Mouse (Mus musculus): ENCODE results near the gene Zfp804b. TPM values are rescaled to one million over a fixed set of nuclear protein-coding genes. Genes with fewer than 3 reads are reported as not detected.
"Not testable (repeated sequence)": the region's sequence is repeated elsewhere in the genome, so short reads cannot be mapped to it uniquely, and the experiment has no call there.

Gene Zfp804b
- total RNA-seq (2021) (under 1 TPM; 0.07 to 0.09 TPM), polyA plus RNA-seq (2012; rRNA removed) (0.02 TPM in 1 of 2 replicates, not detected in the other)
- long read RNA-seq: 0 reads

DNA sequence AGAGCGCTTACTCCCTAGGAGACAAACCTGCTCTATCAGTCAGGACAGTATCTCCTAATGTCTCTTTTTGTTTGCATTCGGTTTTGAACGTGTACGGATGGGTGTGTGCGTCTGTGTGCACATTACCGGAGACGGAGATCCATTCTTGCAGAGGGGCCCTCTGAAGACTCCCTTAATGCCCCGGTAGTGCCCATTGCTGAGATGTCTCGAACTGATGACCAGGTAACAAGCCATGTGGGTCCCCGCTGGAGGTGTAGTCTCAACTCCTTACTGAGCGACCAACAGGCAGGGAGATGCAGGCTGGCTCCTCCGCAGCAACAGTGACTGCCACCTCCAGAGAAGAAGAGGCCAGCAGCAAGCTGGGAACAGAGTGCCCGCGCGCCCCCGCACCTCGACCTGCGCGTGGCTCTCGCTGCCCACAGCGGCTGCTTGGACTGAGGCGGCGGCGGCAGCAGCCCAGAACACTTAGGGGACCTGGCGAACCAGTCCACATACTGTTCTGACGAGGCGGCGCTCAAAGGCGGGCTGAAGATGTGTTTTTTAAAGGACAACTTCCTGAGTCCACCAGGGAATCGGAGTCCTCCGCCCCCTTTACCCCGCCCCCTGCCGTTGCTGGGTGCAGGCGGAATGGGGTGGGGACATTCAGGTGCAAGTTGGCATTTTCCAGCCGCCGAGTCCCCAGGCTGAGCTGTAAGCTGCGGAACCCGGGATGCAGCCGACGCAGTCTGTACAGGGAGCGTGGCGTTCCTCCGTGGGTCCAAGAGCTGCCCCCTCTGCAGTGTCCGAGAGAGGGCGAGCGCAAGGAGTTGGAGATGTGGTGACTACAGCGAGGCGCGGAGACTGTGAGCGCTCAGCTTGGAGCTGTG, at the start of gene Zfp804b:
TSS of gene Zfp804b (minus strand) at position 612 of the 866 bp plus-strand sequence.
- peak; percentile 23 for DNase-seq

DNA sequence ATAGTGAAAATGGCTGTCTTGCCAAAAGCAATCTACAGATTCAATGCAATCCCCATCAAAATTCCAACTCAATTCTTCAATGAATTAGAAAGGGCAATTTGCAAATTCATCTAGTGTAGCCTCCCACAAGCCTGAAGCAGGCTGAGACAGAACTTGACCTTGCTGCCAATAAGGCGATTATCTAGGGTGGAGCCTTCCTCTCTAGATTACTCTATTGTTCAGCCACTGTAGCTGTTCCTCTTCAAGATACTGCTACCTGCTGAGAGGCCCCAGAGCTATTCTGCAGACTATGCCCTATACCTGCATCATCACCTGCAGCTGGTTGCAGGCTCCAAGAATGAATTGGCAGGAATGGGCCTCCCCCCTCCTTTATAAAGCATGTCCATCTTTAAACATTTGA, 20.1 kb upstream of the Zfp804b start:
- not testable (repeated sequence) for DNase-seq

DNA sequence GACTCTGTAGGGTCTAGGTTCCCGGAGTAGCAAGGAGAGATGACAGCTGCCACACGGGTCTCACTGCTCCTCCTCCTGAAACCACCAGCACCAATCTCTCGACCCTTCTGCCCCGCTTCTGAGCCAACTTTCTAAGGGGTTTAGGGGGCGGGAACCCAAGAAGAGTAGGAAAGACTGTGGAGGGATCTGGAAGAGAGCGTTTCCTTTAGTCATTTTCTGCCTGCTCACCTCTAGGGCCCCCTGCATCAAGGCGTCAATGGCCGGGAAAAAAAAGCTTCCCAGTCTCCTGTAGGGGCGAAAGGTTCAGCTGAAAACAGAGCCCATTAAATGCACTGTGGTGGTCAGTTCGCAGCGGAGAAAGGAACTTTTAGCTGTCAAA, 444 bp upstream of the Zfp804b start:
- no peak for DNase-seq

DNA sequence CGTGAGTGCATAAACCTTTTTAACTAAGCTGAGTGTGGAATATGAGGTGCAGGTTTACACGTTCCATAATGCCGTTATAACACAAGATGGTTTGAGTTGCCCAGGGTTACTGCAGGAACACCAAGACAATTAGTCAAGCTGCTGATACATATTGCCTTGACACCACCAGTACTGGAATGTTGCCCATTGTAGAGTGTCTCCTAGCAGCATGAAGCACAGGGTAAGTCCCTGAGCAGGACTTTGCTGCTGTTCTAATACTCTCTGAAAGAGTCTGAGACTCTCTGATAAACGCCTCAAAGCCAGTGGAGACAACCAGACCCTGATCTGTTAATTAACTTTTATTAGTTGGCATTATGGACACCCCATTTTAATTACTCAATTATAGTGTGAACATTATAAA, 19.0 kb downstream of the Zfp804b start:
- no peak for DNase-seq

DNA sequence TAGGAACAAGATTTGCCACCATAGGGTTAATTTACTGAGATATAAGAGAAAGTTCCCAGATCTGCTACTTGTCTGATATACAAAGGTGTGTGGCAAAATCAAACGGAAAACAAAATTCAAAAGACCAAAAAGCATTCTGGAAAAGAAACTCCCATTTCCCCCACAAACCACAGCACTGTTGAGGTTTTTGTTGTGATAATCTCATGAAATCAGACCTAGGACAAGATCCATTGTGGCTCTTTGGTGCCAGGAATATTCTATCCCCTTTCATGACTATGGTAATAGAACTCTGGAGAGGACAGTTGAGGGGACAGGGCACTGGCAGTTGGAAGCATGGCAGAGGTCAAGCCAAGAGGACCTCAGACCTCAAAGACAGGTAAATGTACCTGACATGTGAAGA, 40.7 kb downstream of the Zfp804b start, which contains the start of gene Tex47:
TSS of gene Tex47 (plus strand) at position 301 of the 400 bp plus-strand sequence.
- no peak for DNase-seq

DNA sequence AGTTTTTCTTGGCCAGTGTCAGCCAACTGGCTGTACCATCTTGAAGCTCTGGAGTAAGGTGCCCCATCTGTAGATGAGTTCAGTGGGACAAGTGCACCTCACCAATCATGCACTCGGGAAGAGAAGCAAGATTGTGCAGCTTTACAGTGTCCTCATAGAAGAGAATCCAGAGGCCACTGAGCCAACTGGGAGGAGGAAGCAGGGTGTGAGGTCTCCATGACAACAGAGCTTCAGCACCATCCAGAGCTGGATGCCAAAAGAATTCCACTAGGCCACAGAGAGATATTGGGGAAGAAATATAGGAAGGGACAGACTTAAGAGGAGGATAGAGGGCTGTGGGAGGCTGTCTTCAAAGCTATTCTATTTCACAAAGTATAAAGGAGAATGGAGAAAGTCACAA, 41.6 kb downstream of the Zfp804b start:
- DNase-seq: no peak

GRCm38 (mm10) chr5:7284336-7284735, 60.2 kb downstream of the Zfp804b start:
- DNase-seq: no peak

DNA sequence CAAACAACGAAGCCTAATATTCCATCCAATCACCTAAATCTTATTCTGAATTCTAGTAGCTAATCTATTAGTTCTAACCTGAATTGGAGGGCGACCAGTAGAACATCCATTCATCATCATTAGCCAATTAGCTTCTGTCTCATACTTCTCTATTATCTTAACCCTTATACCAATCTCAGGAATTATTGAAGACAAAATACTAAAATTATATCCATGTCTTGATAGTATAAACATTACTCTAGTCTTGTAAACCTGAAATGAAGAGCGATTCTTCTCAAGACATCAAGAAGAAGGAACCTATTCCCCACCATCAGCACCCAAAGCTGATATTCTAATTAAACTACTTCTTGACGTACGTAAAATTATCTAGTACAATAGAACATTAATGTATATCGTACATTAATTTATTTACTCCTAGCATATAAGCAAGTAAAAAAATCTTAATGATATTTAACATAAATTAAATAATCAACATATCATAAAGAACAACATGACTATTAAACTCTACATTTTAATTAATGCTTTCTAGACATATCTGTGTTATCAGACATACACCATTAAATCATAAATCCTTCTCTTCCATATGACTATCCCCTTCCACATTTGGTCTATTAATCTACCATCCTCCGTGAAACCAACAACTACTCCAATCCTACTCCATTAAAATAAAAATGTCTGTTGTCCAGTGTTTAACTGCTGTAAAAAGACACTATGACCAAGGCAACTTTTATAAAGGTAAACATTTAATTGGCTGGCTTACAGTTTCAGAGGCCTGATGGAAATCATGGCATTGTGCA, 67.7 kb downstream of the Zfp804b start:
- DNase-seq: no peak

- no peak for DNase-seq
Observed at GRCm38 (mm10) chr5:7177589-7177988, 167.0 kb downstream of the Zfp804b start.

- DNase-seq: peak; percentile 4
Observed at GRCm38 (mm10) chr5:7139658-7140057, 204.9 kb downstream of the Zfp804b start.

- no peak for DNase-seq
Observed at GRCm38 (mm10) chr5:7102387-7102786, 242.2 kb downstream of the Zfp804b start.

DNA sequence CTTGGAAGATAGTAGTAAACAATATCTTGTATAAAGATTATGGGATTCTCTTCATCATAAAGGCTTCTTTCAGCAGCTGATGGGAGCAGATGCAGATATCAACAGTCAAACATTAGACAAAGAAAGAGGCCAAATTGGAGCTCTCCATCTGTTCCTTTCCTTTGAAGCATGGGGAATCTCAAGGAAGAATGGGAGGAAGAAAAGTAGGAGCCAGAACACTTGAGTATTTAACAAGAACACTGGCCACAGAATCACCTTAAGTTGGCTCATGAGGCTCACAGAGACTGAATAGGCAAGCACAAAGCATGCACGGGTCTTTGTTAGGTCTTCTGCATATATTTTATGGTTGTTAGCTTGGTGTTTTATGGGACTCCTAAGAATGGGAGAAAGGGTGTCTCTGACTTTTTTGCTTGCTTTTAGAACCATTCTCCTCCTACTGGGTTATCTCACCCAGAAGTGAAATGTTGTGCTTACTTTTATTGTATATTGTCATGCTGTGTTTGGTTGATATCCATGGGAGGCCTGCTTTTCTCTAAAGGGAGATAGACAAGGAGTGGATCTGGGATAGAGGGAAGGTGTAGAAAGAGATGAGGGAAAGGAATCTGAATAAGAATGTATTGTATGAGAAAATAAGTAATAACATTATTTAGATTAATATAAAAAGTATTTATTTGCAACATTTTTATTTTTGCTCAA, 270.5 kb downstream of the Zfp804b start:
- no peak for DNase-seq

- no peak for DNase-seq
Observed at GRCm38 (mm10) chr5:7007468-7007867, 337.1 kb downstream of the Zfp804b start.

DNA sequence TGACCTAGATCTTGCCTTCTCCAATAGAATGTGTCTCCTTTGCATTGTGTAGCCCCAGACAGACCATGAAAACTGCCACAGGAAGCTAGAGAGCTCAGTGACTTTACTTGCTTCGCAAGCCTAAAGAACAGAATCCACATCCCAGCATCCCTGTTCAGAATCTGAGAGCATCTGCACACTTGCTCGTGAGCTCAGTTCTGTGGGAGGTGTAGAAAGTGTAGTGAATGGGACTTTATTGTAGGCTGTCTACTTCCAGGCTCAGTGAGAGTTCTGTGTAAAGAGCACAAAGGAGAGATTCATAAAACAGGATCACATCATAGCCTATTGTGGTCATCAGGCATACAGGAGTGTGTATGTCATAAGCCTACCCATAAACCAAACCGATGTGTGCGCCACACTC, 360.6 kb downstream of the Zfp804b start:
- DNase-seq: no peak

DNA sequence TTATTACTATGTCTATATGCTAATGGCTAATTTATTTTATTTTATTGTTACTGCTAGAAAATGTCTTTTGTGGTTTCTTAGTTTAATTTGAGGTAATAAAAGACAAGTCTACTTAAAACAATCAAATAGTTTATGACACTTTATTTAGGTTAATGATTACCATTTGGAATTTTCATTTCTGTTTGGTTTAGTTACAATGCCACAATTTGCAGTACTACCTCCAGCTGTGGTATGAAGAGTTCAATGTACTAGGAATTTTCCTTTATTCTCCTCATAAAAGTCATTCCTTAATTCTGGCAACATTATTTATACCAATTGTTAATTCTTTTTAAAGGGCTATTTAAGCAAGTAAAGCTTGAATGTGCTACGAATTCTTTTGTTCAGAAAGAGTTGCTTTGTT, 409.7 kb downstream of the Zfp804b start:
- no peak for DNase-seq

DNA sequence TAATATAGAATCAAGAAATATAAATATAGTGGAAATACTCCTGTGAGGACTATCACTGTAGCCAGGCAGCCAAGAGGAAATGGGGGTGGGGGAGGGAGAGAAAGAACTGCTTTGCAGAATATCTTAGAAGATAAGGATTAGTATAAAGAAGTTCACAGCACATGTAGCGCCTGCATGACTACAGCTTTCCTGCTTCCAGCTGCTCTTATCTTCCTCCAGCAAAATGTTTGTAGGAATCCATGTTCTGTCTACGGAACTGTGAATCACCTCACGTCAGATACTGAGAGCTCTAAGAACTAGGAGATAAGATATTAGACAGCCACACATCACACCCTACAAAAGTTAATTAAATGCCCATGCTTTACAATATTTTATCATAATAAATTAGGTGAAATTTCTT, 433.3 kb downstream of the Zfp804b start:
- DNase-seq: no peak

DNA sequence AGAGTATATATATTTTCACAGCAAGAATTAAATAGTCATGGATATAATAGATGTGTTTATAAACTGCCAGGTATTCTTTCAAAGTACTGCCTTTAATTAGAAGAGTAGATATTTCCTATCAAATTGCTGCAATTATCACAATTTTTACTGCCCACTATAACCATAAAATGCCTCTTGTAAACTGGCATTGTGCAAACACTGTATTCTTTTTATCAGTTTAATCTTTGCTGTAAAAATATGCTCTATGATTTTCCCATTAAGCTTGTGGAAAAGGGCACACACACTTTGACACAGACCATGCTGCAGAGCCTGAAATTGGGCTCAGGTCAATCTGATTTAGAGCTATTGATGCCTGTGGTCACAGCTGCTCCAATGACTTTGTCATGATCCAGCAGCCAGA, 463.2 kb downstream of the Zfp804b start:
- no peak for DNase-seq

DNA sequence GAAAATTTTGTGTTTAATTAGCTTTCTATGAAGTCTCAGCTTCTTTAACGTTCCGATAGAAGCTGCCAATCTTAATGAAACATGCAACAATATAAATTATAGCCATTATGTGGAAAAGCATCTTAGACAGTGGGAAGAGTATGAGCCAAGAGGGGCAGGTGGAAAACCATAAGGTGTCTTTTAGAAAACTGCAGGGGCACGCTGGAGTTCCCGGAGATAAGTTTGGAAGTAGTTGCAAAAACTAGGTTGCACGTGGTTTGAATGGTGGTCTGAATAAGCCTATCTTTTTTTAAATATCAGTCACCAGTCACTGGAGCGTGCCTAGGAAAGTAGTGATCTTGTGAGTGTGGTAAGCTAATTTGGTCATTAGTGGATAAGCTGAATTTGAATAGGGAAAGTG, 473.0 kb downstream of the Zfp804b start:
- DNase-seq: no peak

- no peak for DNase-seq
Observed at GRCm38 (mm10) chr5:6870970-6871369, 473.6 kb downstream of the Zfp804b start.

DNA sequence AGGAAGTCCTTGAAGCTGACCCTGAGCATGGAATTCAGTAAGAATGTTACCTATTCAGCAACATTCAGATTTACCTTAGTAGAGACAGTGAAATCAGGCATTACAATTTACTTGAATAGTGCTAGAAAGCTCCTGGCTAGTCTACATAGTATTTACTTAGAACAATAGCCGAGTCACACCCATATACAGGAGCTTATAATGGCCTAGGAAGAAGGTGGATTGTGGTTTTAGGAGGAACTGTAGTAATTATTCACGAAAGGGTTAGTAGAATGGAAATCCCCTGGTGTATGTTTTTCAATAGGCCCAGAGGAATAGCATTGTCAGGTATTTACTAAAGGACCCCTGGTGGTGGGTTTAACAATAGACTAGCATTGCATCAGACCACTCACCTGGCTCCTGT, 549.2 kb downstream of the Zfp804b start:
- no peak for DNase-seq

GRCm38 (mm10) chr5:6769357-6769892, 575.1 kb downstream of the Zfp804b start:
- DNase-seq: no peak

All from adrenal gland, adult 2 months (tissue).